Mouse (Mus musculus) thymus, adult 2 months (tissue): Measurements from ENCODE around the gene 4933402J07Rik. TPM values are rescaled to one million over a fixed set of nuclear protein-coding genes. Genes with fewer than 3 reads are reported as not detected.

ENCODE experiments used
- DNase-seq: peaks from one replicate; pipeline ENCODE4 v3.0.0; 2021
- H3K27ac ChIP-seq: fragments of 200-500 bp; 2 replicates; pipeline ENCODE4 v1.5.1; 2012; ENCODE audit warnings: low read length, control low read depth; ENCODE audit not compliant: control insufficient read depth, insufficient read depth
- H3K27me3 ChIP-seq: fragments of 200-500 bp; 2 replicates; pipeline ENCODE4 v1.6.1; 2012; ENCODE audit warnings: mild to moderate bottlenecking, low read length, moderate library complexity, mixed read lengths; ENCODE audit not compliant: control insufficient read depth, insufficient read depth
- H3K36me3 ChIP-seq: fragments of 200-500 bp; 2 replicates; pipeline ENCODE4 v1.6.1; 2012; ENCODE audit warnings: mild to moderate bottlenecking, low read length, moderate library complexity; ENCODE audit not compliant: control insufficient read depth, insufficient read depth
- H3K4me1 ChIP-seq: fragments of 200-500 bp; replicated peaks from 2 replicates; pipeline ENCODE4 v1.6.1; 2012; ENCODE audit warnings: low read length; ENCODE audit not compliant: control insufficient read depth, insufficient read depth
- H3K4me3 ChIP-seq: fragments of 200-500 bp; 2 replicates; pipeline ENCODE4 v1.5.1; 2012; ENCODE audit warnings: mild to moderate bottlenecking, low read length, control low read depth, moderate library complexity; ENCODE audit not compliant: control insufficient read depth, insufficient read depth
- CTCF ChIP-seq: fragments of 200-500 bp; IDR thresholded peaks from 2 replicates; pipeline ENCODE4 v1.5.1; 2012; ENCODE audit warnings: mild to moderate bottlenecking, control low read depth, low read length, moderate library complexity, borderline replicate concordance; ENCODE audit not compliant: control insufficient read depth, poor library complexity, insufficient read depth; ENCODE audit errors: extremely low read depth
- POLR2A ChIP-seq: fragments of 200-500 bp; IDR thresholded peaks from 2 replicates; pipeline ENCODE4 v1.6.1; 2012; ENCODE audit warnings: mild to moderate bottlenecking, low read length, control low read depth, moderate library complexity; ENCODE audit not compliant: control insufficient read depth, poor library complexity, insufficient read depth; ENCODE audit errors: extremely low read depth
- WGBS: fragments of 180-500 bp; shearing (Covaris S2); methylation state at CpG from one replicate; pipeline ENCODE4 v1.1.7; 2018; 5-methylcytosine and 5-hydroxymethylcytosine counted together
- polyA plus RNA-seq: library from polyadenylated mRNA; depleted of rRNA; stranded (reverse); fragments of >200 nt; gene quantifications from 2 replicates; pipeline ENCODE4 v1.2.3, GENCODE M21; 2012; rRNA removed

The 4933402J07Rik gene
- polyA plus RNA-seq, 1 experiment, result not detected

DNA sequence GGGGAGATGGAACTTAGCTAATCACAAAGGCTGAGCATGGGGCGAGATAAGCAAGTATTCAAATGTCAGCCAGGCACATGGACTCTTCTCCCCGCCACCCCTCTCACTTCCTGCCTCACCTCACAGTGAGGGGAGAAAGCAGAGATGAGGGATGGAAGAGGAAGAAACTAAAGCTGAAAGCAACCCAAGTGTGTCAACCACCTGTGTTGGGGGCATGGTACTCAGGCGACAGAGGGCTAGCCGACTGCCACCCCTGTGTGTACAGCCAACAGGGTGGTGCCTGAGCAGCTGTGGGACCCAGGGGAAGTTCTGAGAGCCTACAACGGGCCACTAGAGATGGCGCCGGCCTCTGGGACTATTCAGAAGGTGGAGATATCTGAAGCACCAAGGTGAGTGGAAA, 68.1 kb downstream of the 4933402J07Rik start:
- TF ChIP-seq POLR2A, result no peak
- TF ChIP-seq CTCF, result no peak
- H3K4me1 ChIP-seq, result no peaks in the 10 kb centered on the region
- H3K36me3 ChIP-seq, result no peaks in the 10 kb centered on the region
- no peak for DNase-seq
- no peak overlapping the region for H3K27ac ChIP-seq
- 73% methylated on average over 7 of the region's 7 CpGs for whole genome bisulfite sequencing
- no peaks in the 10 kb centered on the region for H3K27me3 ChIP-seq
- H3K4me3 ChIP-seq, result no peak overlapping the region

DNA sequence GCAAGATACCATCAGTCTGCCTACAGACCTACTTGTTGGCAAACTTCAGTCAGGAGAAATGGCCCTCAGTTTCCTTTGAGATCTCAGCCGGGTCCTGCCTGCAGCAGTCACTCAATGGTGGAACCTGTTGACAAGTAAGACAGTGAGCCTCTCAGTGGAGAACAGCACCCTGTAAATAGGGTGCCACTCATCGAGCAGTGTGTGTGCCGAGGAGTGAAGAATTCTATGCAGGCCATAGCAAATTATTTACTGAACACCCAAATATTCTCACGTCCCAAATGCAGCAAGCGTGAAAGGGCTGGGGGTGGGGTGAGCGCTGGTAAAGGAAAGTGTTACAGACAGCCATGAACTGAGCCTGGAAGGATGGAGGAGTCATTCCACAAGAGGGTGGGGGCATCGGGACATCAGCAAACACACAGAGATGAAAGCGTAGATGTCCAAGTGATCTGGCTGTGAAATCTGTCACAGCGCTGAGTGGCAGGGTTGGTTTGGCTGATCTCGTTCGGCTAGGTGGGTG, 72.6 kb downstream of the 4933402J07Rik start:
- no peaks in the 10 kb centered on the region for H3K36me3 ChIP-seq
- no peaks in the 10 kb centered on the region for H3K4me1 ChIP-seq
- no peak overlapping the region for H3K4me3 ChIP-seq
- DNase-seq, result no peak
- H3K27me3 ChIP-seq, result no peaks in the 10 kb centered on the region
- no peak overlapping the region for H3K27ac ChIP-seq
- WGBS, result 90% methylated on average over 11 of the region's 11 CpGs
- no peak for TF ChIP-seq POLR2A
- no peak for TF ChIP-seq CTCF

Other genes with a start within 250 kb of the 4933402J07Rik start
- gene Cbln1, start 91.2 kb upstream of the 4933402J07Rik start, polyA plus RNA-seq, result 0.12 and 0.19 TPM in 2 replicates